Mouse (Mus musculus): Measurements from ENCODE around the gene Kif6.

DNA sequence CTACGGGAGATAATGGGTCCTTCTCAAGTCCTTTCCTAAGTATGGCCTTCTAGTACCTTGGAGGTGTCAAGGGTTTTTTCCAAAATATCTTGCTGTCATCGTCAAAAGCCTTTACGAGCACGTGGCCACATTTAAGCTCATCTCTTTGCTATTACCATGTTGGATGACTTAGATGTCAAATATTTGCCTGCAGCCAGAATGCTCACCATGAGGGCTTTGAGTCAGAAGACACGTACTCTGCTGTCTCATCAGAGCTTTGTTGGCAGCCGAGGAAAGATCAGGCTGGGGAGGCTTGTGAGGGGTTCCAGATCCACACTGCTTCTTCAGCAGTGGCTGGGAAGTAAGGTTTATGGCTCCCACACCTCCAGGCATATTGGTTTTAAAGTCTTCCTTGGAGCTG lies 53.4 kb downstream of the Kif6 start:
- TF ChIP-seq GATA1 (IDR thresholded peaks at IDR 0.05; ENCODE audit: borderline replicate concordance, low read length) (no peak), FLI1 (IDR thresholded peaks at IDR 0.05; ENCODE audit: low read length) (no peak)

Data from megakaryocyte, embryonic 14.5 days (primary cell).